Mouse (Mus musculus): ENCODE measurements at regions not wholly inside any gene's neighbourhood (a gene's known extent, or its start where the extent isn't known, plus 50 kb on each side); places are given as distances from the start of the nearest gene placed in this dataset.
"Not testable (repeated sequence)": the region's sequence is repeated elsewhere in the genome, so short reads cannot be mapped to it uniquely, and the experiment has no call there.

DNA sequence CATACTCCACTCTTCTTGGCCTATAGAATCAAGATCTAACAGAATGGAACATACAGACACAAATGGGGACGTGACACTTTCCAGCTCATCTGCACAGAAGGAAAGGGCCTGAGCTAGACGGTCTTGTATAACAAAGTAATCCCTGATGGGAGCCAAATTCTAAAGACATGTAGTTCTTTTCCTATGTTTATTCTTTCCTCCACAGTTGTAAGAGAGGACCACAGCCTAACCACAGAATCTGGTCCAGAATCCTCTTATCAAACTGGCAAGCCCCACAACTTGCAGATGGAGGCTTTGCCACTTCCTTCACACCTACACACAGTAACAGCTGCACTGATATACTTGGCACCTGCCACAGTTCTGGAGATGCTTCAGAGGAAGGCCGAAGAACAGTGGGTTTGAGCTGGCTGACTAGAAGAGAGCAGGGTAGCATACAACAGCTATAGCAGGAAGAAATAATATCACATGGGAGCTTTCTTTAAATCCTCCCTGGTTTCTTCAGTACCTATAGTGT, 142.7 kb upstream of the Cenpw start:
- Histone ChIP-seq H3K4me2 (replicated peaks) (no peak overlapping the region), H3K4me1 (no peaks in the 10 kb centered on the region), H3K27ac (no peak overlapping the region), H3K9ac (no peak overlapping the region), H3K4me3 (no peak overlapping the region), H3K36me3 (no peaks in the 10 kb centered on the region), H3K27me3 (replicated peaks) (no peaks in the 10 kb centered on the region), H3K9me3 (no peaks in the 10 kb centered on the region)
- 77% methylated on average over 3 of the region's 3 CpGs for WGBS
- ATAC-seq (ENCODE audit: low FRiP score, low read depth), result no peak

DNA sequence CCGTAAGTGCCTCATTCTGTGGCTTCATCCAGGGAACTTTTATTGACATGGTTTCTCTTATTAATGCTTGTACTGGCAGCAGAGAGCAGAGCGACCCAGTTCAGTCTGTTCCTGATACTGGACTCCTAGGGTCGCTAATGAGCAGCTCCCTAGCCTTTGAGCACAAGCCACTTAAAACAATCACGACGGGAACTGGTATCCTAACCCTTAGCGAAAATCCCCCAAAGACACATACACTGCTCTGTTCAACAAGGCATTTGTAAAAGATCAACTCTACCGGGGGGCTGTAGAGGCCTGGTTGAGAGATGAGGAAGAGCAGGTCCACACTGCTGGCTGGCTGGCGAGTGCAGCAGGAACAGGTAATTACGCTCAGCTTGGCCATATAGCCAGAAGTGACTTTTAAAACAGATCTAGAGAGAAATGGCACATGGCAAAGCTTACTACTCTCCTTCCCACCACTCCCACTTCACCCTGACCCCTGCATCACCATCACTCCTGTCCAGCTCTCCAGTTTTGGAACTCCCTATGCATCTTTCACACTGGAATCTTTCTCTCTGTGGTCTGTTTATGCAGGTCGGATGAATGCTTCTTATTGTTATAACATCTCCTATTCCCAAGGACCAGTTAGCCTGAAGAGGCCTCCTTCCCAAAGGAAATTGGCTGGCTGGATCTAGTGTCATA, 128.1 kb upstream of the Cenpw start:
- Histone ChIP-seq H3K36me3 (no peaks in the 10 kb centered on the region), H3K27ac (no peak overlapping the region), H3K27me3 (replicated peaks) (no peaks in the 10 kb centered on the region), H3K4me2 (replicated peaks) (no peak overlapping the region), H3K4me1 (0 out of 2 replicates have a peak, but pooled peaks cover 5% of the 10 kb centered on the region), H3K9me3 (no peaks in the 10 kb centered on the region), H3K4me3 (no peak overlapping the region), H3K9ac (no peak overlapping the region)
- WGBS, result 56% methylated on average over 10 of the region's 10 CpGs
- ATAC-seq (ENCODE audit: low FRiP score, low read depth), result peak; percentile 7; the same call in 1 of the 2 replicates

DNA sequence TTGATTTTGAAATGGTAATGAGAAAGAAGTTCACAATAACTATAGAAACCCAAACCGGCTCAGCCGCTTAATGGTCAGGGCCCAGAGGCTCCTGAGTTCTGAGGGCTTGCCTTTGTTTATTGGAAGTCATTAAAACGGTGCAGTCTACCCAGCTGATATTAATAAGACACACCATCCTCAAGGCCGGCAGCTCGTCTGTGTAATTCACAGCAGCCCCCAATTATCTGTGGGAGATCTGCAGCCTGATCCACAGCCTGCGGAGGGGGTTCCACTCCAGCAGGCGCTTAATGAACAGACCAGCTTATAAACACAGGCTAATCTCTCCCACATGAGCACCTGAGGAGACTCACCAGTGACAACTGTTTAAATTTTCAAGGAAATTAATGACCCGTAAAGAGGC, 127.5 kb upstream of the Cenpw start:
- no peaks in the 10 kb centered on the region for H3K27me3 ChIP-seq (replicated peaks)
- H3K9ac ChIP-seq, result no peak overlapping the region
- no peaks in the 10 kb centered on the region for H3K36me3 ChIP-seq
- H3K4me2 ChIP-seq (replicated peaks), result no peak overlapping the region
- no peak overlapping the region for H3K4me3 ChIP-seq
- H3K27ac ChIP-seq, result no peak overlapping the region
- no peaks in the 10 kb centered on the region for H3K9me3 ChIP-seq
- peak; percentile 88 for ATAC-seq (ENCODE audit: low FRiP score, low read depth)
- WGBS, result 44% methylated on average over 8 of the region's 8 CpGs
- H3K4me1 ChIP-seq, result 0 out of 2 replicates have a peak, but pooled peaks cover 5% of the 10 kb centered on the region

DNA sequence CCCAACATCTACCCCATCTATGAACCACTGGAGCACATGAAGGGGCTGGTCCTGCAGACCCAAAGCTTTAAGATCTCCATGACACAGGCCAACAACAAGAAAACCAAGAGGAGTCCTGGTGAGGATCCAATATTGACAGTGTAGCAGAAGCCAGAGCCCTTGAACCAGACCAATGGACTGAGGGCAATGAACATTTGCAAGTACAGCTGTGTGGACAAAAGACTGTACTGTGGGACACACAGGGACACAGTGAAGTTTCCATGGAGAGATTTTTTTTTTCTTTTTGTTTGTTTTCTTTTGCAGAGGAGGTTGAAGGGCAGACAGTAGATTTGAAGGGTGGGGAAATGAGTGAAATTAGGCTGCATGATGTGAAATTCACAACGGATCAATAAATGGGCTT, 126.5 kb upstream of the Cenpw start:
- no peak overlapping the region for H3K27ac ChIP-seq
- H3K27me3 ChIP-seq (replicated peaks), result no peaks in the 10 kb centered on the region
- H3K4me2 ChIP-seq (replicated peaks), result no peak overlapping the region
- no peak for ATAC-seq (ENCODE audit: low FRiP score, low read depth)
- 0 out of 2 replicates have a peak, but pooled peaks cover 5% of the 10 kb centered on the region for H3K4me1 ChIP-seq
- no peaks in the 10 kb centered on the region for H3K9me3 ChIP-seq
- no peak overlapping the region for H3K4me3 ChIP-seq
- H3K9ac ChIP-seq, result no peak overlapping the region
- WGBS, result 66% methylated on average over 1 of the region's 1 CpGs
- no peaks in the 10 kb centered on the region for H3K36me3 ChIP-seq

DNA sequence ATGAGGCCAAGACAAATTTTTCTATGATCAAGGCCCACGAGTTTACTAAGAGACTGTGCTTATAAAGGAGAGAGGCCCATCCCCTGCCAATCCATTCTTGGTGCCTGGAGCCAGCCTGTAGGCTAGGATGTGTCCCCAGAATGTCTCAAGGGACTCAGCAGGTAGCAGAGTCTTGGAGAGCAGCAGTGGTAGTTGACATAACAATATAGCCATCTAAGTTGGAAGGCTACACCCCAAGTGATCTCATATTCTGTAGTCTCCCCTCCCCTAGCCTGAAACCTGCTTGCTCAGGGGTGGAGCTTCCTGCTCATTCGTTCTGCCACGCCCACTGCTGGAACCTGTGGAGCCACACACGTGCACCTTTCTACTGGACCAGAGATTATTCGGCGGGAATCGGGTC, 95.5 kb upstream of the Cenpw start:
- H3K4me3 ChIP-seq; H3K27me3 ChIP-seq (replicated peaks); H3K9ac ChIP-seq; H3K36me3 ChIP-seq; H3K4me2 ChIP-seq (replicated peaks); H3K4me1 ChIP-seq; H3K27ac ChIP-seq; ATAC-seq (ENCODE audit: low FRiP score, low read depth); H3K9me3 ChIP-seq: not testable (repeated sequence)
- 86% methylated on average over 3 of the region's 7 CpGs for WGBS

DNA sequence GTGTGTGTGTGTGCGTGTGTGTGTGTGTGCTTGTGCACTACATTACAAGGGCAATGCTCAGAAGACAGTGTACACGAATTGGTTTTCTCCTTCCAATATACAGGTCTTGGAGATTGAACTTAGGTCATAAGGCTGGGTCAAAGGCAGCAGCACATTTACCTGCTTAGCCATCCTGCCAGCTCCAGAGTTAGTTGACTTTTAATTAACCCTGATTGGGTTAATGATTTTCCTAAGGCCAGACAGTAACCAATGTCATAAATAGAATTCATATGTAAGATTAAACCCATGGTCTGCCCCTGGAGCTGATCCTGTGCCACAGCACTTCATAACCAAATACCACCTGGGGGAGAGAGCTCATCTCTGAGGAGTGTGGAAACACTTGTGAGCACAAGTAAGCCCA, 81.3 kb upstream of the Cenpw start:
- no peaks in the 10 kb centered on the region for H3K36me3 ChIP-seq

DNA sequence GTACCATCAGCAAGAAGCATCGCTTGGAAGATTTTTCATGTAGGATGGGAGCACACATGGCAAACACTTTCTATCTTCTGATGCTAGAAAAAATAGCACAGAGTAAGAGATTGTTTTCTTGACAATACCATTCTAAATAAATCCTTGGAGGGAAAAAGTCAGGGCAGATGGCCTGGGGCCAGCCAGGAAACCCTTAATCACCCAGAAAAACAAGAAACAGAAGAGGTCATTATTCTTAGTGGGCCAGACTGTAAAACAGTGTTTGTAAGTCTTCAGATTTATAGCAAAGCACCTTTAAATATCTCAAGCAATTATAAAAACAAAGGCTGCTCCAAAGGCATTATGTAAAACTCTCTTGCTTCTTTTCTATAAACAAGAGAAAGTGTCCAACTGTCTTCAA, 80.1 kb upstream of the Cenpw start:
- Histone ChIP-seq H3K4me3 (no peak overlapping the region), H3K9me3 (no peaks in the 10 kb centered on the region), H3K36me3 (no peaks in the 10 kb centered on the region), H3K4me1 (no peaks in the 10 kb centered on the region), H3K9ac (no peak overlapping the region), H3K27ac (no peak overlapping the region), H3K4me2 (replicated peaks) (no peak overlapping the region), H3K27me3 (replicated peaks) (no peaks in the 10 kb centered on the region)
- ATAC-seq (ENCODE audit: low FRiP score, low read depth), result no peak
- WGBS, result 85% methylated on average over 1 of the region's 1 CpGs

More for the DNA sequence above, 81.3 kb upstream of the Cenpw start:
- H3K27ac ChIP-seq, result no peak overlapping the region
- no peak for ATAC-seq (ENCODE audit: low FRiP score, low read depth)
- H3K4me2 ChIP-seq (replicated peaks), result no peak overlapping the region
- no peaks in the 10 kb centered on the region for H3K27me3 ChIP-seq (replicated peaks)
- no peaks in the 10 kb centered on the region for H3K4me1 ChIP-seq
- WGBS, result 86% methylated on average over 2 of the region's 2 CpGs
- H3K9ac ChIP-seq, result no peak overlapping the region
- no peaks in the 10 kb centered on the region for H3K9me3 ChIP-seq
- H3K4me3 ChIP-seq, result no peak overlapping the region

DNA sequence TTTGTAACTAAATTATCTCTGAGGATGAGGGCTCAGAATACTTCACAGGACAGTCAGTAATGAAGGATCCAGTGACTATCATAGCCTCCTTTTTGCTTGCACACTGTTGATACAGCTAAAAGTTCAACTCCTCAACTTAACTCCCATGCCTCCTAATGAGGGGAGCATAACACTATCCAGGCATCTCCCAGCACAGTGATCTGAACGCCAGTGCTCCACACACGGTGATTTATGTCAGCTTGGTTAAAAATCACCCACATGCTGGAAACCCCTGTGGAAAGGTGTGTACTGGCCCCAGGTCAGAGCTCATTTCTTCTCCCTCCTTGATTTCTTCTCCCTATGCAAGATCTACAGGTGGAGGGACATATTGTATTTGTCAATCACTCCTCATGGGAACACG, 79.6 kb upstream of the Cenpw start:
- Histone ChIP-seq H3K9me3 (no peaks in the 10 kb centered on the region), H3K4me2 (replicated peaks) (no peak overlapping the region), H3K9ac (no peak overlapping the region), H3K4me1 (no peaks in the 10 kb centered on the region), H3K4me3 (no peak overlapping the region), H3K27ac (no peak overlapping the region), H3K36me3 (no peaks in the 10 kb centered on the region), H3K27me3 (replicated peaks) (no peaks in the 10 kb centered on the region)
- WGBS, result 63% methylated on average over 3 of the region's 3 CpGs
- ATAC-seq (ENCODE audit: low FRiP score, low read depth), result no peak

DNA sequence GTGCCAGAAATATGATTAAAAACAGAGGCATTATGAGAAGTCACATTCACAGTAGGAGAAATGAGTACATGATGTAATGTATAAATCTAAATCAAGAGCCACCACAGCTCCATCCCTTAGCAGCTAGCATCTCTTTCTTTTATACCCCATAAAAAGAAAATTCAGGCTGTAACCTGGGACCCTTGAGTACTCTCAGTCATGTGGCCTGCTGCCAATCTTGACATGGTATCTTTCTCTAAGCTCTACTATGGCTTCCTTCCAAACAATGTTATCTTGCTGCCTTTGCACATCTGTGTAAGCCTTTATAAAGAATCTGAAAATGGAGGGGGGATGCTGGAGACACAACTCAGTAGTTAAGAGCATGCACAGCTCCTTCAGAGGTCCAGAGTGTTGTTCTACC, 78.6 kb upstream of the Cenpw start:
- no peak for ATAC-seq (ENCODE audit: low FRiP score, low read depth)
- Histone ChIP-seq H3K9me3 (no peaks in the 10 kb centered on the region), H3K27ac (no peak overlapping the region), H3K27me3 (replicated peaks) (no peaks in the 10 kb centered on the region), H3K4me3 (no peak overlapping the region), H3K4me1 (no peaks in the 10 kb centered on the region), H3K4me2 (replicated peaks) (no peak overlapping the region), H3K36me3 (no peaks in the 10 kb centered on the region), H3K9ac (no peak overlapping the region)

DNA sequence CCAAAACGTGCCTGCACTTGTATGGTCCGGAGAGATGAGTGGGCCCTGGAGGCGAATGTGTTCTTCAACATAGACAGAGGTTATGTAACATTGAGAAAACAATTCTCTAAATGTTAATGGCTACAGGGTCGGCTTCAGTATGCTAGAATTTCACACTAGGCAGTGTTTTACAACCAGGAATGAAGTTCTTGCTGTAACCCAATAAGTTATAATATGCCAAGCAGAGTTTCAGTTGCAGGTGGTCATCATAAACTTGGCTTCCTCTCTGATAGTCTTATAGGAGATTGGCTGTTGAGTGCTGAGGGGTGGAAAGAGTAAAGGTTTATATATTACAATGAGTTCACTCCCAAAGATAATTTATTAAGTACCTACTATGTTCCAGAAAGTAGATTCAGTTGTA, 64.8 kb upstream of the Cenpw start:
- Histone ChIP-seq H3K4me1 (no peaks in the 10 kb centered on the region), H3K4me2 (replicated peaks) (no peak overlapping the region), H3K4me3 (no peak overlapping the region), H3K36me3 (no peaks in the 10 kb centered on the region), H3K9me3 (no peaks in the 10 kb centered on the region), H3K27me3 (replicated peaks) (no peaks in the 10 kb centered on the region), H3K9ac (no peak overlapping the region), H3K27ac (no peak overlapping the region)
- ATAC-seq (ENCODE audit: low FRiP score, low read depth), result no peak
- WGBS, result 85% methylated on average over 4 of the region's 4 CpGs

DNA sequence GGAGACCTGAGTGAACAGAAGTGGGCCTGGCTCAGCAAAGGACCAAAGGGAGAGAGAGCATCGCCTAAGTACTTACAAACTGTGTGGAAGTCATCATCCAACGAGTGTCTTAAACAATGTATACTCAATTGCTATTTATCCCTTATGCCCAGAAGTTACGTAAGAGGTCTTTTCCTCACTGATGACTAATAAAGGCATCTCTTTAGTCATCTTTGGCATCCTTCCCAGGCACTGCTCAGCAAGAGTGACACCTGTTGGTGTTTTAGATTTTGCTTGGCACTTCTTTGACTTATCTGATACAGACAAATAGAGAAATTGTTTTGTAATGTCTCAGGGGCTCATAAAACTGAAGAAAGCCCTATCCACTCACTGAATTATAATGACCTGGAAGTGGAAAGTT, 59.4 kb upstream of the Cenpw start:
- 80% methylated on average over 3 of the region's 3 CpGs for WGBS
- no peak for ATAC-seq (ENCODE audit: low FRiP score, low read depth)
- H3K27ac ChIP-seq, result no peak overlapping the region
- no peak overlapping the region for H3K4me2 ChIP-seq (replicated peaks)
- no peaks in the 10 kb centered on the region for H3K9me3 ChIP-seq
- H3K36me3 ChIP-seq, result no peaks in the 10 kb centered on the region
- no peak overlapping the region for H3K4me3 ChIP-seq
- H3K4me1 ChIP-seq, result no peaks in the 10 kb centered on the region
- no peak overlapping the region for H3K9ac ChIP-seq
- H3K27me3 ChIP-seq (replicated peaks), result no peaks in the 10 kb centered on the region

DNA sequence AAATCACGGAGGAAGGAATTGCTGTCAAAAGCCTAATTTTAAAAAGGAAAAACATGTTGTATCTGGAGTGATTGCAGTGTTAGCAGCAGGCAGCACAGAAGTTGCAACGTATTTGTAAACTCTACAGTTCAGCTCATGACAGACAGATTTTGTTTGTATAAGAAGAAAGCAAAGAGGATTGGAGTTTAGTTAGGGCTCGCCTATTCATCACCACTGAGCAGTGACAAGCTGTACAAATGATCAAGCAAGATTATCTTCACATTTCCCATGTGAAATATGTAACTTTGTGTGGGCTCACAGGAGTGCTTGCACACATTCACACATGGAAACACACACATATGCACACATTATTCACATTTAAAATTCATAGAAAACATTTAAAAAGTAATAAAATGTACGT, 57.5 kb upstream of the Cenpw start:
- Histone ChIP-seq H3K9ac (no peak overlapping the region), H3K36me3 (no peaks in the 10 kb centered on the region), H3K9me3 (no peaks in the 10 kb centered on the region), H3K27me3 (replicated peaks) (no peaks in the 10 kb centered on the region), H3K4me2 (replicated peaks) (no peak overlapping the region), H3K4me1 (no peaks in the 10 kb centered on the region), H3K4me3 (no peak overlapping the region), H3K27ac (no peak overlapping the region)
- ATAC-seq (ENCODE audit: low FRiP score, low read depth), result no peak
- WGBS, result 78% methylated on average over 4 of the region's 4 CpGs

Measured in neural tube, embryonic 12.5 days (tissue).